Mouse (Mus musculus): ENCODE measurements around the gene Pex1.

- TF ChIP-seq CTCF (IDR thresholded peaks at IDR 0.05; ENCODE audit: low read depth) (no peak), EP300 (IDR thresholded peaks at IDR 0.05; ENCODE audit: low read depth) (no peak)
These were observed 36.4 kb downstream of the Pex1 start for GRCm38 (mm10) chr5:3632285-3632684.
